Mouse (Mus musculus) G1E (cell line): ENCODE data around the gene Scml4.

Experiments
- CTCF ChIP-seq: IDR thresholded peaks from 2 replicates; pipeline ENCODE4 v1.5.1; 2012; ENCODE audit warnings: low read depth, low read length, inconsistent platforms, mixed read lengths
- GATA1 ChIP-seq: IDR thresholded peaks from 2 replicates; pipeline ENCODE4 v1.6.1; 2012; ENCODE audit warnings: borderline replicate concordance, low read length, inconsistent platforms, mixed read lengths
- GATA2 ChIP-seq: IDR thresholded peaks from 2 replicates; pipeline ENCODE4 v1.6.1; 2012; ENCODE audit warnings: low read depth, low read length, inconsistent platforms, borderline replicate concordance
- POLR2AphosphoS5 ChIP-seq: IDR thresholded peaks from 2 replicates; pipeline ENCODE4 v1.6.1; 2012; ENCODE audit warnings: low read depth, low read length, inconsistent platforms; ENCODE audit not compliant: insufficient replicate concordance

- TF ChIP-seq CTCF (no peak), GATA1 (no peak), GATA2 (no peak), POLR2AphosphoS5 (no peak)
Measured at GRCm38 (mm10) chr10:42942300-42942699, 82.1 kb downstream of the Scml4 start.
